Mouse (Mus musculus): Measurements from ENCODE around the gene Lrrc20.

DNA sequence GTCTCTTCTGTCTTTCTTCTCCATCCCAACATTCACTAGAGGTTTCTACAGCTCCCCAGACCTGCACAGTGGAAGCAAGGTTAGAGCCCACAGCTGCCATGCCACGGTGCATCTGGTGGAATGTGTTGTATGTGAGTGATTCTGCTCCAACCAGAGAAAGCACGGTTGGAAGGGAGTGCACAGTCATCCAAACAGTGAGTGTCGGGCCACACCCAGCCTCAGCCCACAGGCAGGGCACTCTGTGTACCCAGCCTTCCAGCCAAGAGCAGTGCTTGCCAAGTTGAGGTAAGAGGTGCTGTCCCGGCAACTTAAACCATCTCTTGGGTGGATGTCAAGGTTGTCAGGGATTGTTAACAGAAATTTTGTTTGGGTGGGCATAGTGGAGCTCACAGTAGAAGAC lies 10.6 kb upstream of the Lrrc20 start:
- TF ChIP-seq CTCF (IDR thresholded peaks at IDR 0.05; ENCODE audit: low read depth) (no peak), EP300 (optimal IDR thresholded peaks at IDR 0.05) (no peak)
